Mouse (Mus musculus) ovary, postnatal 10 days (tissue): ENCODE results near the gene Osbpl6.

Source experiments
- DNase-seq: peaks from one replicate; pipeline ENCODE4 v3.0.0; 2022; ENCODE audit warnings: low spot score

Gene Osbpl6

GRCm38 (mm10) chr2:76648666-76649141 lies 242.4 kb downstream of the Osbpl6 start:
- DNase-seq = no peak
